Mouse (Mus musculus) heart, postnatal 4 days (tissue): ENCODE measurements at regions not wholly inside any gene's neighbourhood (a gene's known extent, or its start where the extent isn't known, plus 50 kb on each side); places are given as distances from the start of the nearest gene placed in this dataset.

Experiments used
- DNase-seq: peaks from one replicate; pipeline ENCODE4 v3.0.0; 2021

- DNase-seq: peak; percentile 8
These were observed 138.7 kb downstream of the Cdr1 start for GRCm38 (mm10) chrX:61046700-61047099.

DNA sequence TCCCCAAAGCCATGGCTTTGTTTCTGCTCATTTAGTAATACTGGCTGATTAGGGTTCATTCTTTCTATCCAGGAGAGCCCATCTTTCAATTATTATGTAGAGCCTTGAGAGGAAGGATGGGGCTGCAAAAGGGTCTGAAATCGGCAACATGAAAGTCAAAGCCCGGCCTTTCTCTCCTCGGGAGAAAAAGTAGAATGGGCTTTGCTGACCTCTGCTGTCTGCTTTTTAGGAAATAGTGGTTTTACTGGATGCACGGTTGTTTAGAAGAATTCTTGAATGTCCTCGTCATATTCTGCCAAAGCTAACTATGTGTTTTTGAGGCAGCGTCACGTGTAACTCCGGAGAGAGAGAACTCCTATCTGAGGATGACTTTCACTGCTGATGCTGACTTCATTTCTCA lies 142.2 kb downstream of the Cdr1 start:
- no peak for DNase-seq
